Mouse (Mus musculus) bone marrow macrophage, adult 2 months (primary cell): ENCODE results near the gene Mdm4.
A peak's percentile ranks its signal among the peaks of the same experiment; 100 is the strongest.

ENCODE experiments used
- CTCF ChIP-seq: IDR thresholded peaks from 2 replicates; pipeline ENCODE4 v1.5.1; 2012; ENCODE audit warnings: low read depth, mild to moderate bottlenecking, low read length, moderate library complexity
- POLR2A ChIP-seq: IDR thresholded peaks from 2 replicates; pipeline ENCODE4 v1.6.1; 2012; ENCODE audit warnings: mild to moderate bottlenecking, low read depth, low read length, borderline replicate concordance

- TF ChIP-seq CTCF (peak; percentile 53), POLR2A (no peak)
These were observed 61.7 kb downstream of the Mdm4 start for GRCm38 (mm10) chr1:132968659-132969058.
